In the genomic region with DNA sequence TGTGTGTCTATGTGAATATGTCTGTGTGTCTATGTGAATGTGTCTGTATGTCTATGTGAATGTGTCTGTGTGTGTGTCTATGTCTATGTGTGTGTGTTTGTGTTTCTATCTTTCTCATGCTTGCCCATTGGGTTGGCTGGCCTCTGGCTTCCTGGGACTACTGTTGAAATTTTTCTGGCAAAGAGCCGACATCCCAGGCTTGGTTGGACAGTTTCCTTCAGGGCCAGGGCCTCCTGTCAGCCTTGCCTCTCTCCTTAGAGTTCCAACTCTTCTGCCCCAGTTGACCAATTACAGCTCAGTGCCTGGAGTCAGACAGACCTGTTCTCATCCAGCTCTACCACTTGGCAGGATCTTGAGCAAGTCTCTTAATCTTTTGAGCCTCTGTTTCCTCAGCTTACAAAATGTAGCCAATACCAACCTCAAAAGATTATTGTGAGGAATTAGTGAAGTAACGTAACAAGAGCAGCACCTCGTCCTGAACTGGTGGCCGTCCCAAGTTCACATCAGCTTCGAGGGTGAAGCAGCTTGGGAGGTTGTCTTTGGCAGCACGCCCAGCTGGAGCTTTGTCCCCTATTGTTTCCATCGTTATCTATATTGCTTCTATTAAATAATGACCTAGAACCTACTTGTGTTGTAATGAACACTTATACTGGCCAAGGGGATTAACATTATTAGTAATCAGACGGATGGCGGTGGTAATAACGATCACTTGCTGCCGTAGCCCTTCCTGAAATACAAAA, we compare ENCODE assay signal across 18 mouse cellular contexts. TPM values are rescaled to one million over a fixed set of nuclear protein-coding genes. Genes with fewer than 3 reads are reported as not detected.
A peak's percentile ranks its signal among the peaks of the same experiment; 100 is the strongest.
DNase-seq lines count a peak whose midpoint lies in the region; ATAC-seq lines count a peak whose summit lies in the region.
"Had no signal": no experiment of that assay in that cellular context is flagged by ENCODE, and none has a peak within 500 bp of the region (broad histone marks: within the 10 kb centered on the region; RNA-seq: fewer than 3 reads in every experiment).

No protein-coding gene starts in this region.

- intact Hi-C loops in heart, postnatal 10 days (cut with DNase I): no loop called here

- no peak for ATAC-seq in heart, embryonic 11.5 days (replicated peaks; ENCODE audit: insufficient number of reproducible peaks, low FRiP score, low TSS enrichment)
- no peak for ATAC-seq in activated CD4-positive, CD25-positive, alpha-beta regulatory T cell, adult 4 months
- ATAC-seq: midbrain, embryonic 15.5 days had no signal

- H3K4me1 ChIP-seq in heart, embryonic 11.5 days (ENCODE audit: control insufficient read depth, insufficient read depth, low read length): peaks cover 11% of the 10 kb centered on the region

- H3K27ac ChIP-seq in heart, embryonic 11.5 days (ENCODE audit: low read depth, low read length): no peak overlapping the region
- H3K27ac ChIP-seq: forebrain, embryonic 12.5 days; hindbrain, embryonic 12.5 days; left cerebral cortex, adult 2 months; limb, embryonic 12.5 days; liver, embryonic 15.5 days; midbrain, embryonic 15.5 days had no signal

- no peaks in the 10 kb centered on the region for H3K9me3 ChIP-seq in heart, embryonic 11.5 days (replicated peaks; ENCODE audit: control insufficient read depth, low read length)
- H3K9me3 ChIP-seq: forebrain, embryonic 12.5 days; hindbrain, embryonic 12.5 days; limb, embryonic 12.5 days; liver, embryonic 15.5 days; midbrain, embryonic 15.5 days had no signal

- WGBS in heart, embryonic 11.5 days (ENCODE audit: insufficient replicate concordance): 75% methylated on average over 11 of the region's 11 CpGs

- no peak overlapping the region for H3K9ac ChIP-seq in heart, embryonic 11.5 days (ENCODE audit: low read depth, low read length)
- H3K9ac ChIP-seq: forebrain, embryonic 12.5 days; hindbrain, embryonic 12.5 days; limb, embryonic 12.5 days; liver, embryonic 15.5 days; midbrain, embryonic 15.5 days had no signal

- no peak overlapping the region for H3K4me2 ChIP-seq in heart, embryonic 11.5 days
- H3K4me2 ChIP-seq: forebrain, embryonic 12.5 days; hindbrain, embryonic 12.5 days; limb, embryonic 12.5 days; liver, embryonic 15.5 days; midbrain, embryonic 15.5 days had no signal

- no peak overlapping the region for H3K4me3 ChIP-seq in heart, embryonic 11.5 days (ENCODE audit: low read depth, low read length)
- H3K4me3 ChIP-seq: forebrain, embryonic 12.5 days; hindbrain, embryonic 12.5 days; left cerebral cortex, adult 2 months; limb, embryonic 12.5 days; liver, embryonic 15.5 days; midbrain, embryonic 15.5 days had no signal

- no peaks in the 10 kb centered on the region for H3K36me3 ChIP-seq in heart, embryonic 11.5 days (ENCODE audit: control insufficient read depth, insufficient read depth, low read length)
- H3K36me3 ChIP-seq: forebrain, embryonic 12.5 days; hindbrain, embryonic 12.5 days; limb, embryonic 12.5 days; liver, embryonic 15.5 days; midbrain, embryonic 15.5 days had no signal

- DNase-seq in adrenal gland, postnatal 14 days: peak; percentile 58
- no peak for DNase-seq in adrenal gland, postnatal 4 days (ENCODE audit: low spot score in 2 of 2)
- DNase-seq in heart, postnatal 10 days: peak; percentile 48 to 55
- peak; percentile 81 for DNase-seq in retina, postnatal 1 day
- no peak for DNase-seq in retina, embryonic 14.5 days (ENCODE audit: low spot score)
- no peak for DNase-seq in kidney, postnatal 36 days
- DNase-seq: cerebellum, adult 9-10 months; gastrocnemius, postnatal 14 days; thymus, adult 18-20 months had no signal

- H3K27me3 ChIP-seq in heart, embryonic 11.5 days (ENCODE audit: control insufficient read depth, insufficient read depth, low read length): peaks cover 17% of the 10 kb centered on the region
- H3K27me3 ChIP-seq: CH12.LX; midbrain, embryonic 15.5 days had no signal

RNA-seq across cellular contexts. Expression of a gene that starts 28.2 kb away (rescaled TPM):
- 23.4 and 26.2 TPM in 2 replicates for total RNA-seq in adrenal gland, postnatal 14 days (2021)
- total RNA-seq in adrenal gland, postnatal 4 days (2021): 10 to 100 TPM; 26.2 TPM
- 10 to 100 TPM; 17.1 to 18.3 TPM for total RNA-seq in heart, postnatal 10 days (2021)
- polyA plus RNA-seq in heart, embryonic 11.5 days (2014; fragmentation: Nextera tagmentation; extraction: Ambion mirVana): 7.7 and 9.0 TPM in 2 replicates
- 10 to 100 TPM; 17.7 to 23.4 TPM for polyA plus RNA-seq in activated CD4-positive, CD25-positive, alpha-beta regulatory T cell, adult 4 months (2017; shearing (Covaris generic))

Comparison
In these comparisons a context has a peak if more than half of its experiments do, and no peak if none do; other contexts are left out.
1. DNase-seq: peak in adrenal gland, postnatal 14 days (single experiment), heart, postnatal 10 days (2 of 2) and retina, postnatal 1 day (single experiment); none in adrenal gland, postnatal 4 days (0 of 2), retina, embryonic 14.5 days (single experiment) and kidney, postnatal 36 days (0 of 2).